1 mouse cellular context compared by ENCODE assay signal in genomic region chr2:119156081-119156680, GRCm38 (mm10).
TF ChIP-seq lines count a peak whose summit lies in the region.

No protein-coding gene starts in this region.

TF ChIP-seq in CH12.LX, 34 proteins besides CTCF, POLR2A, EP300 and RAD21:
- TF ChIP-seq JUN (IDR thresholded peaks at IDR 0.05; ENCODE audit: insufficient read depth, low read depth, low read length) (no peak), SIN3A (IDR thresholded peaks at IDR 0.05; ENCODE audit: low read length) (no peak), RCOR1 (conservative IDR thresholded peaks at IDR 0.05; ENCODE audit: low read depth, low read length) (no peak), GABPA (IDR thresholded peaks at IDR 0.05; ENCODE audit: insufficient replicate concordance, low read depth, low read length) (no peak), ZKSCAN1 (IDR thresholded peaks at IDR 0.05; ENCODE audit: borderline replicate concordance, low read depth, low read length) (no peak), CHD2 (IDR thresholded peaks at IDR 0.05; ENCODE audit: low read length) (no peak), TBP (conservative IDR thresholded peaks at IDR 0.05; ENCODE audit: low read depth, low read length) (no peak), POLR2AphosphoS2 (IDR thresholded peaks at IDR 0.05; ENCODE audit: low read depth, low read length) (no peak), ZMIZ1 (IDR thresholded peaks at IDR 0.05; ENCODE audit: low read depth, low read length) (no peak), PAX5 (IDR thresholded peaks at IDR 0.05; ENCODE audit: low read length) (no peak), TCF12 (IDR thresholded peaks at IDR 0.05; ENCODE audit: low read depth, low read length) (no peak), MXI1 (IDR thresholded peaks at IDR 0.05; ENCODE audit: low read depth, low read length) (no peak), MAX (IDR thresholded peaks at IDR 0.05; ENCODE audit: low read length) (no peak)
